Mouse (Mus musculus): ENCODE measurements at regions not wholly inside any gene's neighbourhood (a gene's known extent, or its start where the extent isn't known, plus 50 kb on each side); places are given as distances from the start of the nearest gene placed in this dataset.

DNA sequence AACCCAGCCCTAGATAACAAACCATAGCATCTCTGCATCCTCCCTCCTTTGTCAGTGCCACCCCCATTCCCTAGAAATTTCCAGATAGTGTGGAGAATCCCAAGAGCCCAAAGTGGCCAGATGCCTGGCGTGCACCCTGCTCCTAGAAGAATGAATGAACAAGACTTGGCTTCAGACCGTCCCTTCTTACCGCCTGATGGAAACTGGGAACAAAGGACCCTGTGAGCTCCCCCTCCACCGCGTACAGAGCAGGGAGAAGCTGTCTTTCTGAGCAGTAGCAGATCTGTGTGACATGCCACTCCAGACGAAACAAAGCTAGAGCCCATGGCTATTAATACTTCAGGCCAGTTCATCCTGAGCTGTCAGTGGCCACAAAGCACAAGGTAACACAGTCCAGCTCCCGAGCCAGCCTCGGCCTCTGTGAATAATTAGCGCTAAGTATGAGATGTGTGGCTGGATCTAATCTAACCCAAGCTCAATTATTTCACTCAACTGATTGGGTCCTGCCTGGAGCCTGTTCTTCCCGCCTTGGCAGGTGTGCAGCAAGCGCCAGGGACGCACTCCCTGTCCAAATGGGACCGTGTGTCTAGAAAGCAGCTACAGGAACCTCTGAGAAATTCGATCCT, 111.6 kb downstream of the Cxcl12 start:
- no peak for DNase-seq (ENCODE audit: low spot score)

DNA sequence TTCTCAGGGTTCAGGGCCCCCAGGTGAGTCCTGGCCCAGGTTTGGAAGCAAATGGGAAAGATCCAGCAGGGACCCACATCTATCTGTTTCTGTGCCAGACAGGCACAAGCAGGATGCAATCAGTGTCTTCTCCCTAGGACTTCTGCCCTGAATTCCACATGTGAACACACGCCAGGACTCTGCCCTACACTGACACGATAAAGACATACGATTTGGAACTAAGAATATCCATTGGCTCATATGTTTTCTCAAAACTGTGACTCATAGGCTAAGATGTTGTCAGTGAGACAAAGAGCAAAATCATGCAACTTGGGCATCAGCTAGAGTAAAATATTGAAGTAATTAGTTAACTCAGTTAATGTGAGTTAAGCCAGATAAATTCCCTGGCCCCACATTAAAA, 112.6 kb downstream of the Cxcl12 start:
- DNase-seq (ENCODE audit: low spot score): no peak

DNA sequence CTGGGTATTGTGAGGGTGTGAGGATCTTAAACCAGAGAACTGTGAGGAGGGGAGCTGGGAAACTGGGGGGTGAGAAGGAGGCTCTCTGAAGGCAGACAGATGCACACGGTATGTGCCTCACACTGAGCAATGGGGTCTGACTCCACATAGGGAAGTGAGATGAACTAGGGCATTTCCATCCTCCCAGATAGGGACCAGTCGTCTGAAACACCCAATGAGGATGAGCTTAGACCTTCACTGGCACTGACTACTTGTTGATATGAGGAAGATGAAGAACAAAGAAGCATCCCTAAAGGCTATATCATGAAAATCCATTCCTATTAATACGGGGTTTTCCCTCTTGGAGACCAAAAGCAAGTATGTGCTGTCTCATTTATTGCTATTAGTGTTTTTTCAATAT, 115.3 kb downstream of the Cxcl12 start:
- no peak for DNase-seq (ENCODE audit: low spot score)

DNA sequence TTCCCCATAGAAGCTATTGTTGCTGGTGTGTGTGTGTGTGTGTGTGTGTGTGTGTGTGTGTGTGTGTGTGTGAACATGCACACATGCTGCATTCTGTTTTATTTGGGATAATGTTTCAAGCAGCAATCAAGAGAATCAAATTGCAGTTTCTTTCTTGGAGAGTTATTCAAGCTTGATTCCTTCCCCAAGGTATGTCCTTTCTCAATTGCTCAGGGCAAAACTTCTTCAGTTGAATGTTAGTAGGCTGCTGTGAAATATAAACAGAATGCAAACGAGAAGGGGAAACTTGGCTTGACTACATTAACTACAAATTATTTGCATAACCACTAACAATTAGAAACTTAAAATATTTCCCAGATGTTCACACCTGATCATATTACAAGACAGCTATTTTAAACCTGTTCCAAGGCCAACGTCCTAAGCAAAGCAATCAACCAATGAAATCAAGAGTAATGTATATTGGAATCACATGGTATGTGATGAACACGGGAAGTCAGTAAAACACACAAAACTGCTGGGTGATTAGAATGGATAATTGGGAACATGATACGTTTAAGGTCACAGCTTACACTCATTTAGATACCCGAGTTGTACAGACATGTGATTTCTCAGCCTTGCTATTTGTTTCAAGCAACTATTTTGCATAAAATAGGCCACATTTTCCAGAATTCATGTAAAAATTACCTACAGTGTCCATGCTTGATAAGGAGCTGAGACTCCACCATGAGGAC, 116.2 kb downstream of the Cxcl12 start:
- no peak for DNase-seq (ENCODE audit: low spot score)

DNA sequence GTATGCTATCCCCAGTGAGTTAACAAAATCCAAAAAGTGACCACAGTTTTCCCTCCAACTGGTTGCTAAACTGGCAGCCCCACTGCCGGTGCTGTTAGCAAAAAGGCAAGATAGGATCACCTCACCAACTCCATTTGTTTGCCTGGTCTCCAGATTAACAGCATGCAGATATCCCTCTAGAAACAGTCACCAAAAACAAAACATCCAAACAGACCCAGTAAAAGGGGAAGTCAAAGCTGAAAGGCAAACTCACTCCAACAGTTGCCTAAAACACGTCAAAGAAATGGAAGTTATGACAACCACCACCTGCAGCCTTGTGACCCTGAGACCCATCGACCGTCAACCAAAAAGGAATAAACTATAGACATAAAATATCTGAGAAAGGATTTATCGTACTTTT, 119.1 kb downstream of the Cxcl12 start:
- no peak for DNase-seq (ENCODE audit: low spot score)

DNA sequence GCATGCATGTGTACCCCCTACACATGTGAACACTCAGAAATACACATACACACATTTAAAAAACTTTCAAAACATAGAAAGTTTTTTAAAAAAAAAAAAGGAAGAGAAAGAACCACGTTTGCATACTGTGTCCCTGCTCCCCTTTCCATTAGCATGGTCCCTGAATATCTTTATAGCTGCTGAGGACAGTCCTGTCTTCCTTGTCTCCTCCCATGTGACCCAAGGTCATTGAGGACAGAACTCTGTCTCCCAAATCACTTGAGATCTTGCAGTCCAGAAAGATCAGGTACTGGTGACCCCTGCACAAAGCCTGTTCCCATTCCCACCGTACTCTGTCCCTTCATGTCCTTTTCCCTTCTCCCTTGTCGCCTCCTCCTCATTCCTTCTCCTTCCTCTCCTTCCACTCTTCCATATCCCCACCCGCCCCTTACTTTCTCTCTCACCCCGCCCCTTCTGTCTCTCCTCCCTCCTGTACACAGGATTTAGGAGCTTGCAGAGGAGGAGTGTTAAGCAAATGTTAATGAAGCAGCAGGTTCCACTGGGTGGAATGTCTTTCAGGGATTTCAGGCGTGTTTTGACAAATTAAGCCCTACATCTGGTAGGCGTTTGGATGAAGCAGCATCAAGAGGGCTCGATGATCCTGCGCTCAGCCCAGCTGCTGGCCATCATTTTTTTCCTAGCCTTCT, 125.6 kb downstream of the Cxcl12 start:
- no peak for DNase-seq (ENCODE audit: low spot score)

DNA sequence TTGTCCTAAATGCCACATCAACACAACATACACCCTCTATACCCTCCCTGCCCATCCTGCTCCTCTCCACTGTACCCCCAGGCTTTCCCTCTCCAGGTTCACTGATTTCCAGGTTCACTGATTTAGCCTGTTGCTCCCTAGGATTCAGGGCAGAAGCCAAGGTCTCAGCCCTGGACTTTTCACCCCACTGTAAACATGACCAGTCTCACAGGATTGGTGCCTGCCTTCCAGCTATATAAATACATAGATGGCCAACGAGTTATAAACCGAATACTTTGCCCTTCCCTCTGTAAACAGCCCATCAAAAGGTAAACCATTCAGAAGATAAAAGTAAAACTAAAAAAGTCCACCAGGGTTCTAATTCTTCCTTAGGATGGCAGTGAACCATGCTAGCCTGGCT, 129.6 kb downstream of the Cxcl12 start:
- no peak for DNase-seq (ENCODE audit: low spot score)

DNA sequence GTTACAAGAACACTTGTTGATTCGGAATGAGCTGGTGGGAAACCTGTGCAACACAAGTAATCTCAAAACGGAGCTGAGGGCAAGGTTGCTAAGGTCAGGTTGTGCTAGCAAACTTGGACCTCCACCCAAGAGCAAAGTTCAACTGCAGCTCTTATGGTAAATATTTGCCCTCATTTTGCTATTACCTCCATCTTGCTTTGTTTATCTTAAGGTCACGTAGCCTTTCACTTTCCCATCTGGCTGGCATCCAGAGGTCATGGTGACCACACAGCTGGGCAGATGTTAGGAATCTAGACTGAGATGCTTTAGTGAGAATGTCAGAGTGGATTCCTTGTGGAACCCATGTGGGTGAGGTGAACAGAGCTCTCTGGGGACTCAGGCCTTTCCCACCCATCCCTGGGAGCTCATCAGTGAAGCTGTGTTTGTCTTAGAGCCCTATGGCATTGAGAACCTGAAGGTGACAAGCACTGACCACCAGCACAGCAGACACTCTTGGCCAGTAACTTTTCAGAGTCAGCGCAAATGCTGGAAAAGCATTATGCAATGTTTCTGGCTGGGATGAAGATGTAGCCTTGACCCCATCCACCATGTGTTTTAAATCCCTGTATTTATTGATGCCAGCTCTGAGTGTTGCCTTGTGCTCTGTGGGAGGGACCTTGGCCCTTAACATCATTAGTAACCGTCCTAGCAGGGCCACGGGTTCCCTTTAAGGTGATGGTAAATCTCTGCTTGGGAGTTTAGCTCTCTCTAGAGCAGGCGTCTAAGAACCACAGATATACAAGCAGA, 131.4 kb downstream of the Cxcl12 start:
- DNase-seq (ENCODE audit: low spot score): no peak

DNA sequence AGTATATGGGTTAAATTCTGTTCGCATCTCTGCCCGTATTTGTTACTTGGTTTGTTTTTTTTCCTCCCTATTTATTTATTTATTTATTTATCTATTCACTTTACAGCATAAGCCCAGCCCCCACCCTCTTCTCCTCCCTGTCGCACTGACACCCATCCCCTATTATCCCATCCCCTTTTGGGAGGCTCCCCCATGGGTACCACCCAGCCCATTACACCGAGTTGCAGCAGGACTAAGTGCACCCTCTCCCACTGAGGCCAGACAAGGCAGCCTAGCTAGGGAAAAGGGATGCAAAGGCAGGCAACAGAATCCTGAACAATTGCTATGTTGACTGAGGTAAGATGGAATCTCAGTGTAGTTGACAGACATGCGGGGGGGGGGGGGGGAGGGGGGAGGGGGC, 135.0 kb downstream of the Cxcl12 start:
- no peak for DNase-seq (ENCODE audit: low spot score)

DNA sequence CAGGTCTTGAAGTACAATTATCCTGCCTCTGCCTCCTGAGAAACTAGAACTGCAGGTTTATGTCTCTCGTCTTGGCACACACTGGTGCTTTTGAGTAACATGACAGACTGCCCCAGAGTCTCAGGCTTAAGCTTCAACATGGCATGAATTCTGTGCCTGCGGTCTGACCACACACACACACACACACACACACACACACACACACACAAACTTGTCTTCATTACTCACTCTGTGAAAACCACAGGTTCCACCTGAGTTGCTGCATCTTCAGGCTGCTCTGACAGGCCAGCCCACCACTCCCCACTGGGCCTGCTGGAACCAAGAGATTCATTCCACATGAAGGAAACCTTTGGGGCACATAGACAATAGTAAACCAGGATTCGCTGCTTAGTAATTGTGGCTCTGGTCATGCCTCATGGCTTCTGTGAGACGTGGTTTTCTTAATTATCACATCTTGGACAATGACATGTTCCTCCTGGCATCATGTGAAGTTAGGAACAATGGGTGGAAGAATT, 137.5 kb downstream of the Cxcl12 start:
- DNase-seq (ENCODE audit: low spot score): no peak

DNA sequence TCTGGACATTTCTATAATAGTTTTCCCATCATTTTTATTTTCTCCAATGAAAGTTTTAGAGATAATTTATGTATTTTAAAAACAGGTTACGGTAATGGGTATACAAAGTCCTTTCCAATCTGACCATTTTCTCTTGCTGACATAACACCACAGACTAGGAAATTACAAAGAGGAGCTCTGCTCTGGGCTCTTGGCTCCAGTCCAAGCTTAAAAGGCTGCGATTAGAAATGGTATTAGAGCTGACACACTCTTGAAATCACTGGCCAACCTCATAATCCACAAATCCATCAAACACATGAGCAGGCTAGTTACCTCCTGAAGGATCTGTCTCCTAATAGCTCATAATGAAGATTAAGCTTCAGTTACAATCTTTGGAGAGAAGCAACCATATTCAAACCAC, 140.3 kb downstream of the Cxcl12 start:
- DNase-seq (ENCODE audit: low spot score): no peak

DNA sequence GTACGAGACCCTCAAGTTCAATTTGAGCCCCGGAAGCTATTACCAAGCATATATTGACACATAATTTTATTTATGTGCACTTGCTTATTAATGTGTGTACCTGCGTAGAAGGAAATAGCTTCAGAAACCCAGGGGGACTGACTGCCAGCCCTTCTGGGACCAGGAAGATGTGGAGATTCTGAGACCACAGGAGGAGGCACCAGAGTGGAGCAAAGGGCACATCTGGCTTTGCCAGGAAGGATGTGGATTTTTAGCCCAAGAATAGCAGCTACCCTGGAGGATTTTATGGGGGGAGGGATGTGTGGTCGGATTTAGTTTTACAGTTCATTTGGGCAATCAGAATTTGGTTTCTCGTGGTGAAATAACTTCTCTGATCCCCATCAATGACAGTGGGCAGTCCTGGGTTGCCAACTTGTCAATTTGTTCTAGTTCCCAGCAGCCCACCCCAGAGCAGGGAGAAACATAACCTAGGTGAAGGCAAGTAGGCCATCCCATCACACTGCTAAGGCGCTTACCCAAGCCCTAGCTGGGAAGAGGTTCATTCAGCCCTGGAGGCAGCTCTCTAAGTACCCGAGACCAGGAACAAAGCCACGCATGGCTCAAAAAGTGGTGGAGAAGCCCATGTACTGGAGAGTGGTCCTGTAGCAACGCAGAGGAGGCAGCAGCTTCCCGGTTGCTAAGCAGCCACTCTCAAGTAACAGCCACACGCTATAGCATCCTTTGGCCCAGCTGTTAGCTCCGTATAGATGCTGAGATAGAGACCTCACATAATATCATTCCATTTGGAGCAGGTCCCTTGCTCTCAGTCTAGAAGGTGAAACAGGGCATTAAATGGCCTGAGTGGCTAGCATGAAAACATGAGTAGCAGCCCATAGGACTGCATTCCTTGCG, 144.8 kb downstream of the Cxcl12 start:
- no peak for DNase-seq (ENCODE audit: low spot score)

DNA sequence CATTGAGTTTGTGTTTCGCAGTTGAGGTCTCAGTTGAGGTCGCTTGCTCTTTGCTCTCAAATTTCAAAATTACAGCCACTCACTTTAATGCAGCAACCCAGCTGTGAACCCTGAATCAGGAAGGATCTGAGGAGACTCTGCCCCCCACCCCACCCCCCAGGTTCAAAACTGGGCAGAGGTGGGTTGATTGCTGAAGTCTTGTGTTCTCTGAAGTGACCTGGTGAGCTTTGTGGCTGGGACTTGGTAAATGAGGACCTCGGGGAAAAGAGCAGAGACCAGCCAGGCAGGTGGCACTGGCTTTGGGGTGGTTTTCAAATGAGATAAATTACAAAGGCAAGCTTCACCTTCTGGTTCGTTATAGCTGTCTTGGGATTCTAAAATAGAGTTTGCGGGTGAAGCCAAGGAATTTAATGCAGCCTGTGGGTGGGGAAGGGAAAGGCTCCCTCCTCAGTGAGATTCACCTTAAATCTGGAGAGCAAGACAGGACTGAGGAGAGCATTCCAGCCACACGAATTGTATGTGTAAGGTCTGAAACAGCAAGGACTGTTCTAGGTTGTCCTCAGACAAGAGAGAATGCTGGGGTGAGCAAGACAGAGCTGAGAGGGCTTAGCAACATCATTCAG, 145.7 kb downstream of the Cxcl12 start:
- DNase-seq (ENCODE audit: low spot score): no peak

DNA sequence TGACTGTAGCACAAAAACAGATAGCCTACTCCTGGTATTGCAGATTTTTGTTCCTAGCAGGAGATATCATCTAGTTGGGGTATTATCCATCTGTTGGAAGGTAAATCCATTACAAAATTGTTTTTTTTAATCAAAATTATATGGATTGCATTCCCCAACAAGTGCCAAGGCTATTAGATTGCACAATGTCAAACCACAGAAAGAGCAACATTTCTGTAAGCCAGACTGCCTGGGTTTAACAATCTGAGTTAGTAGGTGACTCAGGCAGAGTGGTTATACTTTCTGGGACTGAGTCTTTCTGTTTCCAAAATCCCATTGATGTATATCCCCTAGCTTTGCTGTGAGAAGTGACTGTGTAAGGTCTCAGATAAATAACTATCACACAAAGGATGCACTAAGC, 155.0 kb downstream of the Cxcl12 start:
- DNase-seq (ENCODE audit: low spot score): no peak

DNA sequence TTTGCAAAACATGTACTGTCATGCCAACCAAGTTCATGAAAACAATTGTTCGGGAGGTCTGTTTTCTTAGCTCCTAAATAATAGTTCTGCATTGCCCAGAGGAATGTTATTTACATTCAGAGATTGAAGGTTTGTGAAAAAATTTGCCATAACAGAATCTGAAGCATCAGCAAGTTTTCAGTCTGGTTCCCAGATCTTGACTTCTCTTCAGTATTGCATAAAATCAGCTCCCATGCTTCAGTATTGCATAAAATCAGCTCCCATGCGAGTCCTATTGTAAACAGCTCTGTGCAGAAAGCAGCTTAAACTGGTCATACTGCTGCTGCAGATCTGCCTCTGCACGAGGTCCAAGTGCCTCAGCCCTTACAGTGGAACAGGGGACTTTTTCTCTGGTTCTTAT, 155.5 kb downstream of the Cxcl12 start:
- DNase-seq (ENCODE audit: low spot score): no peak

DNA sequence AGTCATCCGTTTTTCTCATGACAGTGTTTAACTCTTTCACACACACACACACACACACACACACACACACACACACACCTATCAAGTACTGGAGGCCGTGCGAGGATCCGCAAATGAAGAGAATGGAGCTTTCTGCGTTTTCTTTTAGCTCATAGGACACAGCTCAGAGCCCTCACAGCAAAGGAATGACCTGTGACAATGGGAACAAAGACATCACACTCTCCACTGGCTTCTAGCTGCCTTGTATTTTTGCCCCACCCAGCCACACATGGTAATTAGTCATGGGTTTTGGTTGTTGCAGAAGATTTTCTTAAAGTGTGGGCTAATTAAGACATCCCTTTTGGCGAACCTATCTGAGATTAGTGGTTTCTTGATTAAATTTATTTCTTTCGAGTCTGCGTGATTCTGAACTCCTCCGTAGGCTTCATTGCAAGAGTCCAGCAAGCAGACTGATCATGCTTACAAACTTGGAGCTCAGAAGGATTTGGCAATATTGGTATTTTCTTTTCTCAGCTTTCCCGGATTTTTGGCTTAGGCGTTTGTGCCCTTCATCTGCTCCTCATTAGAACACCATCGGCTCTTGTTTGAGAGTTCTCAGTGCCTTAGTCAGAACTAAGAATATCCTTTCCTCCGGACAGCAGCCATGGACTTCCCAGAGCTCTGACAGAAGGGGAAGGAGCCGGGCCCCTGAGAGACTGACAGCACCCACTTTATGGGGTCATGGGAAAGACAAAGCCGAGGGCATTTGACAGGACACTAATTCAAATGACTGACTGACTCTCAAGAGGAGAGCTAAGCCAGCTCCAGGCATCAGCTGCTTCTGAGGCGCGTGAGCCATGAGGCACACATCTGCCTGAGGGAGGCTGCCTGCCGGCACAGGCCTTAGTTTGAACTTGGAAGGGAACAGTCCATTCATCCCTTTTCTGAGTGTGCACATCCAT, 158.8 kb downstream of the Cxcl12 start:
- DNase-seq (ENCODE audit: low spot score): no peak

DNA sequence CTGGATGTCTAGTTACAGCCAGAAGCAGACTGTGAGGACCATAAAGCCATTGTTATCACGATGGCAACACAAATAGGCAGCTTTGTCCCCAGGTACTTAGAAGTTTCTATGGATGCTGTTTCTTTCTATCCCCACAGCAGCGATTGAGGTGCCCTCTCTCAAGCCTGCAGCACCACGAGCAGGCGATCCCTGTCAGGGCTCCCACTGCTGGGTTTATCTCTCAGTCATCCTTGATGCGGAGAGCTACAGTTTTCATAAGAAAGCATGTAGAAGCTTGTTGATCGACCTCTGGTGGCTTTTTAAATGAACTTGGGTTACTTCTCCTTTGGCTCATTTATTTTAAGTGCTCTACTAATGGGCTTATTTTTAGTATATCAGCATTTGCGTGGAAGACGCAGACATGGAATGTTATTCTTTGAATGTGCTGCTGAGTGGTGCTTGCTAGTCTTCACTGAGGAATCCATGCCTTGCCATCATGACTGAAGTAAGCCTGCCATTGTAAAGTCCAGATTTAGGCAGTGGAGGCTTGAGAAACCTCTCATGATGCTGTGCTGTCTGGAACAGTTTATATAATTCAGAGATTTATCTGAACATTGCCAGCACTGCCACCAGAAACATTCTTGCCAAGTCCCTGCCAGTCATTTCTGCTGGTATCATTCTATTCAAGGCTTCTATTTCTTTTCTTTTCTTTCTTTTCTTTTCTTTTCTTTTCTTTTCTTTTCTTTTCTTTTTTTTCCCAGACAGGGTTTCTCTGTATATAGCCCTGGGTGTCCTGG, 161.0 kb downstream of the Cxcl12 start:
- no peak for DNase-seq (ENCODE audit: low spot score)

DNA sequence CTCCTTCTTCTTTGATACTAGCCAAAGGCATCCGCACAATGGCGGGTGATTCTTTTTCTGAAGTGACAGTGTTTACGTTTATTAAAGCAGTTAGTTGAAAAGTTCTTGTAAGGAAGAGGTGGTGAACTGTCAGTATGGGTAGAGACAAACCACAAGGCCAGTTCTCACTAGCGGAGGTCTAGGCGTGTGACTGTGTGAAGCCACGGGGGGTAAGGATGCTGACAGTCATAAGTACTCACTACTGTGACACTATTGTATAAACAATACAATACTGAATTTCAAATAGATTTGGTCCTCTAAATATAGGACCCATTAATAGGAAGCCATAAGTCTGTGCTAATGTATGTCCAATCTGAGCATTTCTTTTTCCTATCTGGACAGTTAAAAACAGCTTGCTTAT, 161.9 kb downstream of the Cxcl12 start:
- no peak for DNase-seq (ENCODE audit: low spot score)

DNA sequence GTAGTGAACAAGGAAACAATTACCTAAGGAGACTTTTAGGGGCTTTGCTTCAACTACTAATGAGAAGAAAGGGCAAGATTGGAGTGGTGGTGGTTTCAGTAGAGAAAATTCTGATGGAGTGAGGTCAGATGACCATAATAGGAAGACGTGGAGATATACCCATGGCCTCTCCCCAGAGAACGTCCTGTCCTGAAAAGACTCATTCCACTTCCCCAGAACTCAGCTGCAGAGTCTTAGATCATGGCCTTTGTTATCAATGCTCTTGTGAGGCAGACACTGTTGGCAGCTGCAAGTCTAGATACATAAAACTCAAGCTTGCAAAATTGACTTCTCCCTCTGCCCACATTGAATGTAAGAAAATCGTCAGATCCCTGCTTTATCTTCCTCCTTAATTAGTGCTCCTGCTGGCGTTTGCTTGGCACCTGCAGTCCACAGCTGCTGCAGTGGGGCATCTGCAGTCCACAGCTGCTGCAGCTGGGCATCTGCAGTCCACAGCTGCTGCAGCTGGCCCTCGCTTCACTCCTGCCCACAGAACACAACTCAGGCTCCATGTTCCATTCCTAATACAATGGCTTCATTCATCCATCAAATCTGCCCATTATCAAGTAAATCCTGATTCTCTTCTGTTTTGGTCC, 162.5 kb downstream of the Cxcl12 start:
- no peak for DNase-seq (ENCODE audit: low spot score)
